Mouse (Mus musculus) heart, embryonic 12.5 days (tissue): ENCODE data around the gene Pak6. TPM values are rescaled to one million over a fixed set of nuclear protein-coding genes. Genes with fewer than 3 reads are reported as not detected.

Experiments used
- ATAC-seq: fragments of 200-750 bp; cut with Nextera tagmentation; 2 replicates; pipeline ENCODE4 v1.8.0; 2017; ENCODE audit warnings: moderate TSS enrichment, moderate library complexity; ENCODE audit not compliant: insufficient number of reproducible peaks, low FRiP score
- H3K27ac ChIP-seq: fragments of 300-500 bp; sonication (generic); 2 replicates; pipeline ENCODE4 v1.5.1; 2016; ENCODE audit warnings: mild to moderate bottlenecking, moderate library complexity; ENCODE audit not compliant: poor library complexity, severe bottlenecking
- H3K27me3 ChIP-seq: fragments of 300-500 bp; sonication (generic); replicated peaks from 2 replicates; pipeline ENCODE4 v1.6.1; 2016; ENCODE audit warnings: mild to moderate bottlenecking, moderate library complexity
- H3K36me3 ChIP-seq: fragments of 300-500 bp; sonication (generic); 2 replicates; pipeline ENCODE4 v1.6.1; 2016; ENCODE audit warnings: mild to moderate bottlenecking, moderate library complexity
- H3K4me1 ChIP-seq: fragments of 300-500 bp; sonication (generic); replicated peaks from 2 replicates; pipeline ENCODE4 v1.6.1; 2016; ENCODE audit warnings: mild to moderate bottlenecking
- H3K4me2 ChIP-seq: fragments of 300-500 bp; sonication (generic); 2 replicates; pipeline ENCODE4 v1.6.1; 2016; ENCODE audit warnings: mild to moderate bottlenecking, moderate library complexity
- H3K4me3 ChIP-seq: fragments of 300-500 bp; sonication (generic); 2 replicates; pipeline ENCODE4 v1.5.1; 2016; ENCODE audit warnings: mild to moderate bottlenecking
- H3K9ac ChIP-seq: fragments of 300-500 bp; sonication (generic); 2 replicates; pipeline ENCODE4 v1.6.1; 2016; ENCODE audit warnings: mild to moderate bottlenecking, moderate library complexity
- H3K9me3 ChIP-seq: fragments of 300-500 bp; sonication (generic); replicated peaks from 2 replicates; pipeline ENCODE4 v1.6.1; 2016; ENCODE audit warnings: mild to moderate bottlenecking, moderate library complexity
- WGBS: fragments of 180-500 bp; shearing (Covaris S2); methylation state at CpG from one replicate; pipeline ENCODE4 v1.1.7; 2016; 5-methylcytosine and 5-hydroxymethylcytosine counted together
- polyA plus RNA-seq: library from polyadenylated mRNA; unstranded; fragments of >200 nt; fragmentation: Nextera tagmentation; extraction: Ambion mirVana; gene quantifications from 2 replicates; pipeline ENCODE4 v1.2.1, GENCODE M21; 2016

Pak6 gene
- polyA plus RNA-seq, 1 experiment from 2014 or later, result 5.8 TPM

DNA sequence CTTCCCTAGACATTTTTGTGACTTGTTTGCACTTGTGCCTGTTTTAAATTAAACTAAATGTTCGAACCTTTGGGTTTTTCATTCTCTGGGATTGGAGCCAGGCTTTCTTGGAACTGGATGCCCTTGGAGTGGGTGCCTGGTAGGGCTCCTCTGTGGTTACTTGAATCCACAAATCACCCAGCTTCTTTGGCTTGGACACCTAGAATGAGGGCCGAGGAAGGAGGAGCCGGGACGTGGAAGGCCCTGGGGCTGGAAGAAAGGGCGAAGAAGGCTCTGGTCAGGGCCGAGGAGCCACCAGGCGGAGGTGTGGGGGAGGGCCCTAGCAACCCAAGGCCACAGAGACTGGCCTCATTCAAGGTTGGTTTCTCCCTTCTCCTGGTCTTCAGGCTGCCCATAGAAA lies 34.9 kb downstream of the Pak6 start:
- no peak overlapping the region for H3K27ac ChIP-seq

GRCm38 (mm10) chr2:118700179-118701062 lies 37.3 kb downstream of the Pak6 start:
- Histone ChIP-seq H3K4me1 (peaks cover 63% of the 10 kb centered on the region), H3K9me3 (no peaks in the 10 kb centered on the region), H3K9ac (peak overlapping the region; percentile 38), H3K27me3 (peaks cover 87% of the 10 kb centered on the region), H3K4me3 (peak overlapping the region; percentile 30), H3K27ac (no peak overlapping the region), H3K36me3 (no peaks in the 10 kb centered on the region), H3K4me2 (peak overlapping the region; percentile 59)
- no peak for ATAC-seq
- 3% methylated on average over 32 of the region's 32 CpGs for WGBS

More for the DNA sequence above, 34.9 kb downstream of the Pak6 start:
- no peak overlapping the region for H3K4me2 ChIP-seq
- H3K27me3 ChIP-seq, result peaks cover 85% of the 10 kb centered on the region
- no peaks in the 10 kb centered on the region for H3K36me3 ChIP-seq
- H3K9me3 ChIP-seq, result no peaks in the 10 kb centered on the region
- H3K4me1 ChIP-seq, result peaks cover 44% of the 10 kb centered on the region
- no peak overlapping the region for H3K4me3 ChIP-seq
- ATAC-seq, result no peak
- WGBS, result 53% methylated on average over 7 of the region's 7 CpGs
- H3K9ac ChIP-seq, result no peak overlapping the region

GRCm38 (mm10) chr2:118701161-118701560 lies 38.1 kb downstream of the Pak6 start:
- no peak overlapping the region for H3K9ac ChIP-seq
- no peaks in the 10 kb centered on the region for H3K9me3 ChIP-seq
- peaks cover 87% of the 10 kb centered on the region for H3K27me3 ChIP-seq
- H3K4me1 ChIP-seq, result peaks cover 67% of the 10 kb centered on the region
- H3K27ac ChIP-seq, result no peak overlapping the region
- 15% methylated on average over 5 of the region's 5 CpGs for WGBS
- no peak overlapping the region for H3K4me3 ChIP-seq
- H3K36me3 ChIP-seq, result no peaks in the 10 kb centered on the region
- peak overlapping the region; percentile 59; the same call in 1 of the 2 replicates for H3K4me2 ChIP-seq
- no peak for ATAC-seq

DNA sequence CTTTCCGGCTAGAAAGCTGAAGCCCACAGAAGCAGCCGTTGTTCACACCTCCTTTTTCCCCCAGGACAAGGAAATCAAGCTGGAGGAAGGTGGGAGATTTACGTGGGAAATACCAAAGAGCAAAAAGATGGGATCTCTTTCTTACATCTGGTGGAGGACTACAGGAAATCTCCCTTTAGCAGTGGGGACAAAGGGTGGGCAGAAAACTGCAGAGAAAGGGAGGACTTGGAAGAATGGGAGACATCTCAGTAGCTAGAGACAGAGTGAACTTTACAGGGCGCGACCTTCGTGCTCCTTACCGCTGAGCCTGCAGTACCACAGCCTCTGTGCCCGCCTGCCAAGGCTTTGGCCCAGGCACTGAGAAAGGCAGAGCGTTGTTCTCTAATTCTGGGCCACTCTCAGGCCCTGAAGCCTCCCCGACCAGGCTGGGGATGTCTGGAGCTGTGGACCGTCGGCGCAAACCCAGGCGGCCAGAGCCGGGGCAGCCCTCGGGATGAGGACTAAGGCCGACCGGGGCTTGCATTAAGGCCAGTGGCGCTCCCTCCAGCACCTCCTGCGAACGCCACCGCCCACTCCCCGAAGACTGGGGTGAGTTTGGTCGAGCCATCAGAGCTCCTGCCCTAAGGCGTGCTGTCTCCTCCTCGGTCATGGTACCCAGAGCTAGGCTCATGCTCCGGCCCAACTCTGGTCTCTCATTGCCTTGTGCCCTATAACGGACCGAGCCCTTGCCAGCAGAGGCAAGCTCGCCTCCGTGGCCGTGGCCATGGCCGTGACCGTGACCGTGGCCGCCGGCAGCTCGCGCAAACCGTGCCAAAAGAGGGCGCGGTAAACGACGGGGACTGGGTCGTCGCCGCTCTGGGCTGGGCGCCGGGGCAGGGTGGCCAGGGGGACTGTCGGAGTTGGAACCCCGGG lies 39.1 kb downstream of the Pak6 start:
- ATAC-seq, result no peak
- Histone ChIP-seq H3K4me1 (peaks cover 66% of the 10 kb centered on the region), H3K4me2 (peak overlapping the region; percentile 81), H3K27ac (no peak overlapping the region), H3K4me3 (peak overlapping the region; percentile 49), H3K9me3 (no peaks in the 10 kb centered on the region), H3K27me3 (peaks cover 87% of the 10 kb centered on the region), H3K9ac (peak overlapping the region; percentile 73), H3K36me3 (no peaks in the 10 kb centered on the region)
- WGBS, result 8% methylated on average over 51 of the region's 51 CpGs

DNA sequence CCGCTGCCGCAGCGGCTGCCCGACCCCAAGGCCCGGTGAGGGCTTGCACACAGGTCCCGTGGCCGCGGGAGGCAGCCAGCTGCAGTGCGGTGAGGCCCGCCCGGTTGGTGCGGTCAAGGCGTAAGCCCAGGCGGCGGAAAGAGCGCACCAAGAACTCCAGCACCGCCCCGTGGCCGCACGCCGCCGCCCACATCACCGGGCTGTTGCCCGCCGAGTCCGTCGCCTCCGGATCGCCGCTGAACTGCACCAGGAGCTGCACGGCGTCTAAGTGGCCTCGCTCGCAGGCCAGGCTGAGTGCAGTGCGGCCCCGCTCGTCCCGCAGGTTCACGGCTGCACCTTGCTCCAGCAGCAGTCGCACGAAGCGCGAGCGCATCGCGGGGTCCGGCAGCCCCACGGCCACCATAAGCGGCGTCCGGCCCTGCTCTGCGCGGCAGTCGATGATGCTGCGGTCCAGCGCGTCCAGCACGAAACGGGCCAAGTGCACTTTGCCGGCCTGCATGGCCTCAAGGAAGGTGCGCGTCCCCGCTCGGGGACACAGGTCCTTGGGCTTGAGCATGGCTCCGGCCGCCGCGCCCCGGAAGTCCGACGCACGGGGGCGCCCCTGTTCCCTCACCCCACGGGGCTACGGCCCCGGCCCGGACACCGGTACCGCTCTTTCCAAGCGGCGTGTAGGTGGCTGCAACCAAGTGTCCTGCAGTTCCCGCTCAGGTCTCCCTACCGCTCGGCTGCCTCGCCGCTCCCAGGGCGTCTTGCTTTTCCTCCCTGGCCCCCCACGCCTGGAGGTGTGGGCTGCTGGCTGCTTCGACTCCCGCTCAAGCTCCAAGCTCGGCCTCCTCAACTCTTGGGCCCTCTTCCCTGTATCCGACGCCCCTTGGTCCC lies 40.0 kb downstream of the Pak6 start:
- H3K27ac ChIP-seq, result no peak overlapping the region
- peak overlapping the region; percentile 49 for H3K4me3 ChIP-seq
- H3K9me3 ChIP-seq, result no peaks in the 10 kb centered on the region
- 1% methylated on average over 89 of the region's 93 CpGs for WGBS
- peaks cover 91% of the 10 kb centered on the region for H3K27me3 ChIP-seq
- peak overlapping the region; percentile 81 for H3K4me2 ChIP-seq
- H3K9ac ChIP-seq, result peak overlapping the region; percentile 73
- peaks cover 59% of the 10 kb centered on the region for H3K4me1 ChIP-seq
- H3K36me3 ChIP-seq, result no peaks in the 10 kb centered on the region
- peak; percentile 19; the same call in 1 of the 2 replicates for ATAC-seq

DNA sequence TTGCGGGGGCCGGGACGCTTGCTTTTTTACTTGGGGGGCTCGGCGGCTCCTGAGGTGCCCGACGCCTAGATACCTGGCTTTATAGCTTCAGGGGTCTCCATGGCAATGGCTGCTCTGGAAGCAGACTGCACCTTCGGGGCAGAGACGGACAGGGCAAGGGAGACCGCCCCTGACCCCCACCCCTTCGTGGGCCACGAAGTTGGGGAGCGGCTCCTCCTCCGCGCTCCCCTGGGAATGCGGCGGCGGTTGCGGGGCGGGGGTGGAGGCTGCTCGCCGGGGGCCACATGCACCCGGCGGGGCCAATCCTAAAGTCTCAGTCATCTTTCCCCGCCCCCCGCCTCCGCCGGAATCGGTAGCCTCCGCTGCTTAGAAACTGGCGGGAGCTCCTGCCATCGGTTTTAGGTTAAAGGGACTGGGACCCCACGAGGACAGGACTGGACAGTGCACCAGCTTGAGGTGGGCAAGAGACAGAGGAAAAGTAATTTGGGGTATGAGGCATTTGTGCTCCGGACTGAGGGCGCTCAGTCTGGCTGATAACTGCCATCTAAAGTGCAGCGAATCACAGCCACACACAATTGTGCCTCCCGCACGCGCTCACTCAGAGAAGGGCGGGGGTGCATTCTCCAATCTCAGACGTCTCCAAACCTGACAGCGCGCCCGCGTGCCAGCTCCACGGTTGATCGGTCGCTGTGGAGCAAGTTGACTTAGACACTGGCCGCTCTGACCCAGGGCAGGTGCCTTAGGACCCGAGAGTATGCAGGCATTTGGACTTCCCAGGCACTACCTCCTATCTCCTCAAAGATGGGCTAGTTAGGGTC lies 41.0 kb downstream of the Pak6 start, which contains the start of gene Ankrd63:
TSS of gene Ankrd63 (minus strand) at position 51 of the 818 bp plus-strand sequence.
- Histone ChIP-seq H3K36me3 (no peaks in the 10 kb centered on the region), H3K9me3 (no peaks in the 10 kb centered on the region), H3K4me3 (peak within 1 kb of the TSS; percentile 49), H3K4me1 (peaks cover 58% of the 10 kb centered on the region), H3K4me2 (peak within 1 kb of the TSS; percentile 81), H3K27ac (no peak within 1 kb of the TSS), H3K9ac (peak within 1 kb of the TSS; percentile 73), H3K27me3 (peaks cover 94% of the 10 kb centered on the region)
- WGBS, result 1% methylated on average over 50 of the region's 50 CpGs
- ATAC-seq, result no peak

- Histone ChIP-seq H3K4me1 (peaks cover 65% of the 10 kb centered on the region), H3K9ac (no peak overlapping the region)
- WGBS, result 7% methylated on average over 6 of the region's 6 CpGs
Observed at GRCm38 (mm10) chr2:118706436-118706835, 43.3 kb downstream of the Pak6 start.

DNA sequence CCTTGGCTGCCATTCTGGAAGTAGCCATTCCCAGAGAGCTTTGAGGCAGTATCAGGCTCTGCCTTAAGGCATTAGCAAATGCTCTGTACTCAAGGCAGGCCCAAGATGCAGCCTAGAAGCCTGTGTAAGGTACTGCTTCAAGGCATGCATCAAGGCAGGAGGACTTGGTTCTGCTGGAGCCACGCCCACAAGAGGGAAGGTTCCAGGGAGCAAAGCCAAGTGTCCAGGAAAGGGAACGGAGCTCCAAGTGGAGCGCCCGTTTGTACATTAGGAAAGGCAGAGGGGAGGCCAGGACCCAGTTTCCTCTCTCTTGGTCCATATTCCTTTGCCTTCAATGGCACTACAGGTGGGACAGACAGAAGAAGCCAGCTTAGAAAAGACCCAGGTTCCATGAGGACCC lies 45.4 kb downstream of the Pak6 start:
- peaks cover 91% of the 10 kb centered on the region for H3K27me3 ChIP-seq
- H3K4me1 ChIP-seq, result peaks cover 57% of the 10 kb centered on the region
- WGBS, result 83% methylated on average over 4 of the region's 4 CpGs
- H3K9ac ChIP-seq, result no peak overlapping the region
- H3K4me3 ChIP-seq, result no peak overlapping the region
- no peaks in the 10 kb centered on the region for H3K36me3 ChIP-seq
- H3K27ac ChIP-seq, result no peak overlapping the region
- H3K4me2 ChIP-seq, result no peak overlapping the region
- ATAC-seq, result no peak
- no peaks in the 10 kb centered on the region for H3K9me3 ChIP-seq

More at GRCm38 (mm10) chr2:118706436-118706835, 43.3 kb downstream of the Pak6 start:
- Histone ChIP-seq H3K27me3 (peaks cover 91% of the 10 kb centered on the region), H3K4me3 (no peak overlapping the region), H3K4me2 (no peak overlapping the region), H3K36me3 (no peaks in the 10 kb centered on the region), H3K9me3 (no peaks in the 10 kb centered on the region), H3K27ac (peak overlapping the region; percentile 48; the same call in 1 of the 2 replicates)
- no peak for ATAC-seq

- peaks cover 79% of the 10 kb centered on the region for H3K27me3 ChIP-seq
- 53% methylated on average over 4 of the region's 4 CpGs for WGBS
- H3K9me3 ChIP-seq, result no peaks in the 10 kb centered on the region
- no peak for ATAC-seq
- no peaks in the 10 kb centered on the region for H3K36me3 ChIP-seq
- H3K4me2 ChIP-seq, result no peak overlapping the region
- H3K9ac ChIP-seq, result no peak overlapping the region
- peaks cover 45% of the 10 kb centered on the region for H3K4me1 ChIP-seq
- H3K4me3 ChIP-seq, result no peak overlapping the region
- no peak overlapping the region for H3K27ac ChIP-seq
Observed at GRCm38 (mm10) chr2:118709655-118710221, 46.6 kb downstream of the Pak6 start.
